Mouse (Mus musculus): ENCODE measurements around the gene Olfr1434.

DNA sequence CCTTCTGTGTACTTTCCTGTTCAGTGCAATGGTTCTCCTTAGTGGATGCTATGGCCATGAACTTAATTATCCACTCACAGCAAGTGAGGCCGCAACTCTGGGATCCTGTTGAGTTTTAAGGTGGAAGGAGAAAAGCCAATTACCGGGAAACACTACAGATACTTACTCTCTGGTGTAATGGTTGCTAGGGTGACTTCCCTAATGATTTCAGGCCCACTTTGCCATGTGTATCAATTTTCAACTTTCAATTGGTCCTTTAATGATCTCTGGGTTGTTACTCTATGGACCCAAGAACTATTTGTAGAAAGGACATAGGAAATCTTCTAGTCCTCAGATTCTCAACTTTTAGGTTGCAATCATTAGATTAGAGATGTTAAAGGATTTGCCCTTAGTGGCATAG lies 45.3 kb downstream of the Olfr1434 start, which contains the start of gene Olfr1437:
- TF ChIP-seq CTCF (IDR thresholded peaks at IDR 0.05; ENCODE audit: control insufficient read depth, insufficient read depth, insufficient replicate concordance, low read depth, low read length) (no peak), POLR2A (IDR thresholded peaks at IDR 0.05; ENCODE audit: control insufficient read depth, low read depth, low read length) (no peak)

All from testis, adult 2 months (tissue).